Mouse (Mus musculus): ENCODE data around the gene Arl16. TPM values are rescaled to one million over a fixed set of nuclear protein-coding genes. Genes with fewer than 3 reads are reported as not detected.

The Arl16 gene
- polyA plus RNA-seq, 1 experiment: 61.1 TPM

DNA sequence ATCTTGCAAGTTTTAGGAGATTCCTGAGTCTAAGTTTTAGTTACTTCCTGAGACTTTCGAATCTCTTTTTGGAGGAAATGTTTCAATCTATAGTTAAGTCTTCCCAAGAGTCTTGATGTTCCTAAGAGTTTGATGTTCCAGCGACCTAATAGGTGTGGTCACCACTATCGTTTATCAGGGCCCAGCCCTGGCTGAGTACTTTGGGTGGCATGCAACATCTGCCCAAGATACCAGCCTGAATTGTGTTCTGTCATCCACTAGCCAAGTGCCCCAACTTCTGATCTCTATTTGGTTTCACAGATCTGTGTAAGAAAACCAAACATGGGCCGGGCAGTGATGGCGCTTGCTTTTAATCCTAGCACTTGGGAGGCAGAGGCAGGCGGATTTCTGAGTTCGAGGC lies 12.0 kb downstream of the Arl16 start:
- TF ChIP-seq GATA1 (IDR thresholded peaks at IDR 0.05; ENCODE audit: borderline replicate concordance, low read length) (no peak), FLI1 (IDR thresholded peaks at IDR 0.05; ENCODE audit: low read length) (no peak)
- peaks cover 34% of the 10 kb centered on the region for H3K36me3 ChIP-seq (replicated peaks; ENCODE audit: low read length)
- peaks cover 54% of the 10 kb centered on the region for H3K4me1 ChIP-seq
- H3K27me3 ChIP-seq (replicated peaks): peaks cover 5% of the 10 kb centered on the region
- no peak overlapping the region for H3K4me3 ChIP-seq (replicated peaks)
- no peaks in the 10 kb centered on the region for H3K9me3 ChIP-seq

DNA sequence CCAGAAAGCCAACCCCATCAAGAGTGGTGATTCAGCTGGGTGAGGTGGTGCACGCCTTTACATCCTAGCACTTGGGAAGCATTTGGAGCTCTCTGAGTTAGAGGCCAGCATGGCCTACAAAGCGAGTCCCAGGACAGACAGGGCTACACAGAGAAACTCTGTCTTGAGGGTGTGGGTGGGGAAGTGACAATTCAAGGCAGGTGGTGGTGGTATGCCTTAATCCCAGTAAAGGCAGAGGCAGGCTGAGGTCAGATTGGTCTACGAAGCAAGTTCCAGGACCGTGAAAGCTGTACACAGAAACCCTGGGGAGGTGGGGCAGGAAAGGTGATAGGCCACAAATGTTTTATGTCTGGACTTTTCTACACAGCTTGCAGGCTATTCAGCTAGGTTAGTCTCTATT lies 12.4 kb downstream of the Arl16 start:
- peaks cover 52% of the 10 kb centered on the region for H3K4me1 ChIP-seq
- TF ChIP-seq FLI1 (IDR thresholded peaks at IDR 0.05; ENCODE audit: low read length): no peak
- TF ChIP-seq GATA1 (IDR thresholded peaks at IDR 0.05; ENCODE audit: borderline replicate concordance, low read length): no peak

DNA sequence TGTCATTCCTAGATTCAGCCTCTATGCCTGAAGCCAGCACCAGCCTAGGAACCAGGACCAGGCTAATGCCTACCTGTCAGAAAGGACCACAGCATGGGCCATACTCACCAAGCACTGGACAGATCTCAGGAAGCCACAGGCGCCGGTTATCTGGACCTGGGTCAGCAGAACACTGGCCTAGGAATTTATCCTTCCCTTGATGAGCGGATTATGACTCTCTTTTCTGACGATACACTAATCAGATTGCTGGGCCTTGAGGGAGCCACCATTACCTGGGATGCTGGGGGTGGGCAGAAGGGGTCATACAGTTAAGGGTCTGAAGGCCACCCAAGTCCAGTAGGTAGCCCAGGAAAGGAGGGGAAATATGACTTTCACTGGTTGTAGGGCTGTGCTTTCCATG lies 14.1 kb downstream of the Arl16 start, which contains the start of gene Pde6g:
TSS of gene Pde6g (minus strand) at position 195 of the 400 bp plus-strand sequence.
- H3K4me1 ChIP-seq: peaks cover 40% of the 10 kb centered on the region

More for the DNA sequence above, 12.4 kb downstream of the Arl16 start:
- H3K27me3 ChIP-seq (replicated peaks): peaks cover 8% of the 10 kb centered on the region
- H3K4me3 ChIP-seq (replicated peaks): no peak overlapping the region
- H3K9me3 ChIP-seq: no peaks in the 10 kb centered on the region
- H3K36me3 ChIP-seq (replicated peaks; ENCODE audit: low read length): peaks cover 31% of the 10 kb centered on the region

DNA sequence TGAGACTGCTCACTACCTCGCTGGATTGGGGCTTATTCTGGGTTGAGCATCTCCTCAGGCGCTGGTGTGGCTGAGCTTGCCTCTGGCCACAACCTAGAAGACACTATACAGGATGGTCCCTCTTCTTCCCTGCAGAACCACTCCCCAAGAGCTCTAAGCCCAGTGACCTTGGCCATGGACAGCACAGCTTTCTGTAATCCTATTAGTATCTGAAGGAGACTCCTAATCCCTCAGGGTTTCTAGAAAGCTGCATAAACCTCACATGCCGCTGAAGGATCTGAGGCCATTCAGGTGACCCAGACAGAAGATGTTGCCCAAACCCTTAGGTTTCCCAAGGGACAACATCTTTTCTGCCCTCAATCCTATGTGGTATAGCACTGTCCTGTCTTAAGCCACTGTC lies 15.2 kb downstream of the Arl16 start:
- peaks cover 11% of the 10 kb centered on the region for H3K27me3 ChIP-seq (replicated peaks)
- H3K4me1 ChIP-seq: peaks cover 41% of the 10 kb centered on the region
- H3K36me3 ChIP-seq (replicated peaks; ENCODE audit: low read length): peaks cover 23% of the 10 kb centered on the region
- no peak for TF ChIP-seq FLI1 (IDR thresholded peaks at IDR 0.05; ENCODE audit: low read length)
- no peak for TF ChIP-seq GATA1 (IDR thresholded peaks at IDR 0.05; ENCODE audit: borderline replicate concordance, low read length)
- no peak overlapping the region for H3K4me3 ChIP-seq (replicated peaks)
- H3K9me3 ChIP-seq: no peaks in the 10 kb centered on the region

More for the DNA sequence above, 14.1 kb downstream of the Arl16 start, which contains the start of gene Pde6g:
- Histone ChIP-seq H3K36me3 (replicated peaks; ENCODE audit: low read length) (peaks cover 23% of the 10 kb centered on the region), H3K4me3 (replicated peaks) (no peak within 1 kb of the TSS), H3K9me3 (no peaks in the 10 kb centered on the region), H3K27me3 (replicated peaks) (peaks cover 8% of the 10 kb centered on the region)
- no peak for TF ChIP-seq FLI1 (IDR thresholded peaks at IDR 0.05; ENCODE audit: low read length)
- TF ChIP-seq GATA1 (IDR thresholded peaks at IDR 0.05; ENCODE audit: borderline replicate concordance, low read length): no peak

DNA sequence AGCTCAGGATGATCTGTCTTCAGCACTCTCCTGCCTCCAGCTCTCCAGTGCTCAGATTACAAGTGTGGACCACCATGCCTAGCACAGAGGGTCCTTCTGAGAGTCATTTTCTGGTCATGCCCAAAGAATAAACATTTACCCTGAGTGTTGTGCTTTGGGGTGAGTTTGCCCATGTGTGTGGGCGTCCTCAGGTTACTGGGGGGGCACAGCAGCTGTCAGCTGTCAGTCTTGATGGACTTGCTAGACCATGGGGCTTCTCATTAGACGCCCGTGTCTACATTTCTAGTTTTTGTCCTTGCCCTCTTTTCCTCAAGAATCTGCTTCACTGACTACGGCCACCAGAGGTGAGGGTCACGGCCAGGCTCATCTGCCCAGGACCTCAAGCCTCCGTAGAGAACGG lies 20.2 kb downstream of the Arl16 start:
- H3K9me3 ChIP-seq: no peaks in the 10 kb centered on the region
- no peak overlapping the region for H3K4me3 ChIP-seq (replicated peaks)
- H3K4me1 ChIP-seq: peaks cover 37% of the 10 kb centered on the region
- H3K27me3 ChIP-seq (replicated peaks): peaks cover 19% of the 10 kb centered on the region
- no peaks in the 10 kb centered on the region for H3K36me3 ChIP-seq (replicated peaks; ENCODE audit: low read length)
- TF ChIP-seq GATA1 (IDR thresholded peaks at IDR 0.05; ENCODE audit: borderline replicate concordance, low read length): no peak
- no peak for TF ChIP-seq FLI1 (IDR thresholded peaks at IDR 0.05; ENCODE audit: low read length)

DNA sequence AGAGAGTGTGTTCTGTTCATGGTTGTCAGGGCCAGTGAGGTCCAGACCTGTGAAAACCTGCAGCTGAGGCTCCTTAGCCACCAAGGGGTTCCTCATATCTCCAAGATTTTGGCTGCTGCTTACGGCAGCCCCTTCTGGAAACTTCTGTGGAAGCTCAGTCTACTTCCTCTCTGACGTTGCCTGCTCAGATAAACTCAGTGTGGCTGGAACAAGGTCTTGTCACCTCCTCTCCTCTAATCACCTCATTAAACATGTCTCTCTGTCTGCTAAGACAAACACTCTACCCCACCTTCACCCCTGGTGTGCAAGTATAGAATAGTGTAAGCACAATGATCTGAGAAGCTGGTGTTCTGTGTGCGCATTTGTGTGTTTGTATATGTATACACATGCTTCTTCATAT lies 21.9 kb downstream of the Arl16 start:
- Histone ChIP-seq H3K4me1 (peaks cover 37% of the 10 kb centered on the region), H3K4me3 (replicated peaks) (no peak overlapping the region), H3K27me3 (replicated peaks) (peaks cover 14% of the 10 kb centered on the region), H3K9me3 (no peaks in the 10 kb centered on the region), H3K36me3 (replicated peaks; ENCODE audit: low read length) (no peaks in the 10 kb centered on the region)
- TF ChIP-seq FLI1 (IDR thresholded peaks at IDR 0.05; ENCODE audit: low read length) (no peak), GATA1 (IDR thresholded peaks at IDR 0.05; ENCODE audit: borderline replicate concordance, low read length) (no peak)

DNA sequence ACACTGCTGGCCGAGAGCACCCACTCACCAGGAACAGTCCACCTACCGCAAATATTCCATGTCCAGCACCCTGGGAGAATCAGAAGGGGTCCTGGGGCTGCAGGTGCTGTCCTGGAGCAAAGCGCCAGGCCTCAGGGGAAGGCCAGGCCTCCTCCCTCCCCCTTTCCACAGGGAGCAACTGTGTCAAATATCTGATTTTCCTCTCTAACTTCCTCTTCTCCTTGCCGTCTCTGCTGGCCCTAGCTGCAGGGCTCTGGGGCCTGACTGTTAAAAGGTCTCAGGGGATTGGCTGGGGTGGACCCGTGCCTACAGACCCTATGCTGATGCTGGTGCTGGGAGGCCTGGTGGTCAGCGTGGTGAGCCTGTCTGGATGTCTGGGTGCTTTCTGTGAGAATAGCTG lies 23.3 kb downstream of the Arl16 start:
- no peaks in the 10 kb centered on the region for H3K9me3 ChIP-seq
- peaks cover 37% of the 10 kb centered on the region for H3K4me1 ChIP-seq
- no peak for TF ChIP-seq FLI1 (IDR thresholded peaks at IDR 0.05; ENCODE audit: low read length)
- no peak for TF ChIP-seq GATA1 (IDR thresholded peaks at IDR 0.05; ENCODE audit: borderline replicate concordance, low read length)

DNA sequence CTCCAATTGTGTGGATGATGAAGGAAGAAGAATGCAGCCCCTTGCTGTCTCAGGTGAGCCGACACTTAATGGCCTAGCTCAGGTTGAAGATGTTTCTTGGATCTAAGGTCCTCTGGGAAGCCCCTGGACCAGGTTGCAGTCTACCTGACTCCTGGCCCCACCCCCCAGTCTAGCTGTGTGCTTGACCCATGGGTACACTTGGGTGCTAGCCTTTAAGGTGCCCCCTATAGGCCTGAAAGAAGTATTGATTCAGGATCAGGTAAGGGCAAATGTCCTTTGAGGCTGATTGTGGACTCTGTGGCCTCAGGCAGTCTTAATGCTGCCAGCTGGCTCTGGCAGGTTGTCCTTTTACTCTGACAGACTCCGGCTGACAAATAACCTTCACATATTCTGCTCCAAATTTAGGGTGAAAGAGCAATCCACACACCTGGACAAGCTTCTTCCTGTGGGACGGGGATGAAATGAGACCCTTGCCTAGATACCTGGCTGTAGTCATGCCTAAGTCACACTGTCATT lies 24.6 kb downstream of the Arl16 start:
- TF ChIP-seq GATA1 (IDR thresholded peaks at IDR 0.05; ENCODE audit: borderline replicate concordance, low read length): no peak
- TF ChIP-seq FLI1 (IDR thresholded peaks at IDR 0.05; ENCODE audit: low read length): no peak
- Histone ChIP-seq H3K4me1 (peaks cover 28% of the 10 kb centered on the region), H3K36me3 (replicated peaks; ENCODE audit: low read length) (no peaks in the 10 kb centered on the region), H3K4me3 (replicated peaks) (no peak overlapping the region), H3K27me3 (replicated peaks) (peaks cover 11% of the 10 kb centered on the region), H3K9me3 (no peaks in the 10 kb centered on the region)

More for the DNA sequence above, 23.3 kb downstream of the Arl16 start:
- peaks cover 11% of the 10 kb centered on the region for H3K27me3 ChIP-seq (replicated peaks)
- H3K36me3 ChIP-seq (replicated peaks; ENCODE audit: low read length): no peaks in the 10 kb centered on the region
- no peak overlapping the region for H3K4me3 ChIP-seq (replicated peaks)

DNA sequence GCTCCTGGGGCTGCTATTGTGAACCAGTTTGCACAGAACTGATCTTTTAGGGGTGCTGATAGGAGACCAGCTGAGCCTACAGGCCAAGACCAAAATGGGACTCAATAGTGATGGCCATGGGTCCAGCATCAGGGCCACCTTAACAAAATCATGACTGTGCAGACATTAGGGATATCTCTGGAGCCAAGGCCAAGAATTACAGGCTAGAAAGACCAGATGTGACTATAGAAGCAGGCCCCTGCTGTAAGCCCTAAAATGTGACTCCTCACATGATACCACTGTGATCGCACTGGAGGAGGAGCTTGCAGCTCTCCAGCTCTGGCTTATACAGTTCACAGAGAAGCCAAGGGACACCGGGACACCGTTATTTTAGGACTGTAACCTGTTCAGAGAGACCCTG lies 25.1 kb downstream of the Arl16 start, which contains the start of gene Tspan10:
TSS of gene Tspan10 (plus strand) at position 301 of the 400 bp plus-strand sequence.
- TF ChIP-seq FLI1 (IDR thresholded peaks at IDR 0.05; ENCODE audit: low read length): no peak
- TF ChIP-seq GATA1 (IDR thresholded peaks at IDR 0.05; ENCODE audit: borderline replicate concordance, low read length): no peak
- H3K27me3 ChIP-seq (replicated peaks): peaks cover 9% of the 10 kb centered on the region
- H3K9me3 ChIP-seq: no peaks in the 10 kb centered on the region
- peaks cover 27% of the 10 kb centered on the region for H3K4me1 ChIP-seq
- no peaks in the 10 kb centered on the region for H3K36me3 ChIP-seq (replicated peaks; ENCODE audit: low read length)
- H3K4me3 ChIP-seq (replicated peaks): no peak within 1 kb of the TSS

DNA sequence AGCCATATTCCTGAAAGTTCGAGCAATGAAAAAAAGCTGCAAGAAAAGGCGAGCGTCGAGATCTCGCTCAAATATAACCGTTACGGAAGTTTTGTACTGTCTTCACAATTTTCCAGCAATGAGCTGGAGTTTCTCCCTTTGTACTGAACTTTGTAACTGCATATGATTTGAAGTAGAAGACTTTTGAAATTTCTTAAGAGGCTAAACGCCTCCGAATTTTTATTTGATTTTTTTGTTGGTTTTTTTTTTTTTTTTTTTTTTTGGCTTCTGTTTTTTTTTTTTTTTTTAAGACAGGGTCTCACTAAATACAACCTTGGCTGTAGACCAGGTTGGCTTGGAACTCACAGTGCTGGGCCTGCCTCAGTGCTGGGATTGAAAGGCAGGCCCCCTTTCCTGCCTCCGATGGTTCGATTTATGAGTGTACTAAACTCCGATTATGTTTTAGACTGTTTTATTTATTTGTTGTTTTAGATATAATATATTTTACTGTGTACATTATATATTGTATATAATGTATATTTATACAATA lies 29.5 kb downstream of the Arl16 start:
- no peak for TF ChIP-seq FLI1 (IDR thresholded peaks at IDR 0.05; ENCODE audit: low read length)
- TF ChIP-seq GATA1 (IDR thresholded peaks at IDR 0.05; ENCODE audit: borderline replicate concordance, low read length): no peak

More for the DNA sequence above, 29.5 kb downstream of the Arl16 start:
- Histone ChIP-seq H3K36me3 (replicated peaks; ENCODE audit: low read length) (peaks cover 25% of the 10 kb centered on the region), H3K4me1 (peaks cover 24% of the 10 kb centered on the region), H3K27me3 (replicated peaks) (no peaks in the 10 kb centered on the region), H3K9me3 (no peaks in the 10 kb centered on the region), H3K4me3 (replicated peaks) (peak overlapping the region; percentile 98)

All from megakaryocyte, embryonic 14.5 days (primary cell).